Mouse (Mus musculus) mesoderm, embryonic 11.5 days (tissue): ENCODE results near the gene Ptpdc1.

Source experiments
- DNase-seq: peaks from one replicate; pipeline ENCODE4 v3.0.0-alpha.2; 2012; ENCODE audit warnings: low read depth, low spot score

The Ptpdc1 gene

GRCm38 (mm10) chr13:48547623-48548022 lies 77.8 kb downstream of the Ptpdc1 start:
- DNase-seq: no peak

DNA sequence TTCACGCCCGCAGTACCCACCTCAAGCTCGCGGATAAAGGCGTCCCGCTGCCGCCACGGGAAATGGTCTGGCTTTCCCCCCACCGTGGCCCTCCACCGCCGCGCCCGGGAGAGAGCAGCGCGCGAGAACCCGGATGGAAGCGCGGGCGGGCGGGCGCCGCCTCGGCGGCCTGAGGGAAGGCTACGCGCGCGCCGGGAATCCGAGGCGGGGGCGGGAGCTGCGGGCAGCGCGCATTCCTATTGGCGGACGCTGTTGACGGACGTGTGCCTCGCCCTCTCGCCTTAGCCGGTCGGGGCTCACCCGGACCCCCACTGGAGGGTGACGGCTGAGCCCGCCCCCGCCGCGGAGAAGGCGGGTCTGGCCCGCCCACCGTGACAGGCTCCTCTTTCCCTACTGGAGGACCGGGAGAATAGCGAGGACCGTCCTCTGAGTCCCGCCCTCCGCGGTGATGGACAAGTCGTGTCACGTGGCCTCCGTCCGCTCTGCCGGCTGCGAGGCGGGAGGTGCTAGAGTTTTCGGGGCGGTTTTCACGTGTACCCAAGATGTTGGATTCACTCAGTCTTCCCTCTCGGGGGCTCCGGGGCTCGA lies 79.0 kb downstream of the Ptpdc1 start:
- DNase-seq: peak; percentile 99

GRCm38 (mm10) chr13:48545476-48546281 lies 79.8 kb downstream of the Ptpdc1 start:
- peak; percentile 100 for DNase-seq

- DNase-seq: no peak
Measured at GRCm38 (mm10) chr13:48544867-48545266, 80.6 kb downstream of the Ptpdc1 start.

DNA sequence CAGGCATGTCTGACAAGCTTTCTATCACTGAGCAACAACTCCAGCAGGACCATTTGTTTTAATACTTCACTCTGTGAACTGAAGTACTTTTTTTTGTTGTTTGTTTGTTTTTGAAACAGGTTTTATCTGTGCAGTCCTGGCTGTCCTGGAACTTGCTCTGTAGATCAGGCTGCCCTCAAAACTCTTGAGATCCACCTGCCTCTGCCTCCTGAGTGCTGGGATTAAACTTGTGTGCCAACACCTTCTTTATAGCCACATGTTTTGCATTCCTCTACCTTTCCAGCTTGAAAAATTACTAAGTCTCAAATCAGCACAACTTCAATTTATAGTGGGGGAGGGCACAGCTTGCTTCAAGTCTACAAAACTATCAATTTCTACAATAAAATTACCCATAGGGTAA lies 81.1 kb downstream of the Ptpdc1 start:
- DNase-seq: no peak

DNA sequence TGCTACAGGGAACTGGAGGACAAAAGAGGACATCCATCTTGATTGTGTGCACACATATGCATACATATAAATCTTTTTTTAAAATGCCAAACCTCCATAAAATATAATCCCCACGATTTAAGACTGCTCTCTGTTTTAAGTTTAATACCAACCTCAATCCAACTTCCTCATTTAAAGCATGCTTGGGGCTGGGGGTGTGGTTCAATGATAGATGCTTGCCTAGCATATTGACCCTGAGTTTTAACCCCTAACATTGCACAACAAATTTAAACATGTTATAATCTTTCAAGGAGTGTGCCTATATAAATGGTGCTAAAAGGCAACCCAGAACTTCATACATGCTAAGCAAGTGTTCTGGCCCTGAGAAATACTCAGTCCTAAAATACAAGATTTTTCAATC lies 85.0 kb downstream of the Ptpdc1 start:
- no peak for DNase-seq

DNA sequence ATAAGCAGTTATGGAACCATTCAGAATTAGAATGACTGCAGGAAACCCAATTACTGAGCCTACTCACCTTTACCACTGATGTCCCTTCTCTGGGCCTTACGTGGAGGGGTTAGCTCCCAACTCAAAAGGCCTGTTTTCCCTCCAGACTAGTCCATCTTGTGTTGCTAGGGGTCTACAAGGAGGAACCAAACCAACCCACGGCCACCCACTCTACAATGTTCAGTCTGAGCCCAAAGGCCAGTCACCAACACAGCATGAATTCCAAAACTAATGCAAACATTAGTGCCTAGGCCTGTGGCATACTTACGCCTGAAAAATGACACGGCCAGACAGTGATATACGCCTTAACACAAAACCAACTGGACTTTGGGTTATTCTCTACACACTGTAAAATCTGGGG lies 92.0 kb downstream of the Ptpdc1 start:
- DNase-seq: no peak

- DNase-seq: no peak
Measured at GRCm38 (mm10) chr13:48531448-48531847, 94.0 kb downstream of the Ptpdc1 start.

- no peak for DNase-seq
Measured at GRCm38 (mm10) chr13:48530685-48531084, 94.8 kb downstream of the Ptpdc1 start.

- DNase-seq: no peak
Measured at GRCm38 (mm10) chr13:48529028-48529427, 96.4 kb downstream of the Ptpdc1 start.

GRCm38 (mm10) chr13:48528123-48528871 lies 97.2 kb downstream of the Ptpdc1 start:
- DNase-seq: peak; percentile 89
